Comparison of ENCODE assay signal across 8 mouse cellular contexts in genomic region chr8:123682073-123682761, GRCm38 (mm10). TPM values are rescaled to one million over a fixed set of nuclear protein-coding genes. Genes with fewer than 3 reads are reported as not detected.
DNase-seq lines count a peak whose midpoint lies in the region; ATAC-seq lines count a peak whose summit lies in the region.

No protein-coding gene starts in this region.

- peak overlapping the region; percentile 36; the same call in 1 of the 2 replicates for H3K27ac ChIP-seq in limb, embryonic 10.5 days

- H3K9me3 ChIP-seq in limb, embryonic 10.5 days (replicated peaks), result no peaks in the 10 kb centered on the region; the same call in 1 of the 2 replicates

- no peaks in the 10 kb centered on the region for H3K27me3 ChIP-seq in limb, embryonic 10.5 days (ENCODE audit: low read depth, poor library complexity, severe bottlenecking)

- peak; percentile 65 for DNase-seq in layer of hippocampus, adult 9-11 months
- DNase-seq in layer of hippocampus, postnatal 25 days (ENCODE audit: extremely low spot score in 1 of 2, low spot score in 1 of 2), result no peak
- DNase-seq in adrenal gland, postnatal 36 days, result peak; percentile 62 to 70
- DNase-seq in limb, embryonic 10.5 days (ENCODE audit: low spot score), result peak; percentile 77
- DNase-seq in MN1 (ENCODE audit: low spot score), result no peak
- no peak for DNase-seq in spleen, adult 12 weeks (ENCODE audit: low spot score)

- H3K4me3 ChIP-seq in limb, embryonic 10.5 days, result peak overlapping the region; percentile 37

- 18% methylated on average over 18 of the region's 18 CpGs for WGBS in limb, embryonic 10.5 days

- peak; percentile 59 for ATAC-seq in granulocyte monocyte progenitor cell, adult 5-6 weeks (replicated peaks; ENCODE audit: poor library complexity, severe bottlenecking)
- peak; percentile 55; the same call in 1 of the 2 replicates for ATAC-seq in megakaryocyte-erythroid progenitor cell, adult 5-6 weeks (replicated peaks; ENCODE audit: low FRiP score, low TSS enrichment, poor library complexity, severe bottlenecking)

- H3K4me1 ChIP-seq in limb, embryonic 10.5 days, result peaks cover 11% of the 10 kb centered on the region

- no peaks in the 10 kb centered on the region for H3K36me3 ChIP-seq in limb, embryonic 10.5 days

RNA-seq across cellular contexts. Expression of gene Rhou, which starts 28.5 kb away (rescaled TPM):
- total RNA-seq in layer of hippocampus, postnatal 25 days (2021), result 10 to 100 TPM; 36.3 to 44.0 TPM
- total RNA-seq in adrenal gland, postnatal 36 days (2021), result 10 to 100 TPM; 40.8 to 55.7 TPM
- total RNA-seq in granulocyte monocyte progenitor cell, adult 5-6 weeks (2014; fragmentation: Nextera tagmentation), result 3.8 and 6.0 TPM in 2 replicates
- total RNA-seq in granulocyte monocyte progenitor cell, adult 5-6 weeks (2017), result 4.8 and 5.3 TPM in 2 replicates
- polyA plus RNA-seq in limb, embryonic 10.5 days (2016; fragmentation: Nextera tagmentation; extraction: Ambion mirVana), result 6.7 and 7.3 TPM in 2 replicates
- 0.25 TPM in 1 of 2 replicates, not detected in the other for total RNA-seq in megakaryocyte-erythroid progenitor cell, adult 5-6 weeks (2014; fragmentation: Nextera tagmentation)
- 0.05 TPM in 1 of 2 replicates, not detected in the other for total RNA-seq in megakaryocyte-erythroid progenitor cell, adult 5-6 weeks (2017)

Comparison
In these comparisons a context has a peak if more than half of its experiments do, and no peak if none do; other contexts are left out.
1. DNase-seq: peak in layer of hippocampus, adult 9-11 months (single experiment), adrenal gland, postnatal 36 days (2 of 2) and limb, embryonic 10.5 days (single experiment); none in layer of hippocampus, postnatal 25 days (0 of 2), MN1 (single experiment) and spleen, adult 12 weeks (single experiment).